Mouse (Mus musculus): ENCODE measurements around the gene Gm47969.

- TF ChIP-seq POLR2A (IDR thresholded peaks at IDR 0.05; ENCODE audit: low read depth, low read length) = no peak
- no peak for TF ChIP-seq CTCF (IDR thresholded peaks at IDR 0.05; ENCODE audit: extremely low read depth, insufficient read depth, insufficient read length, insufficient replicate concordance)
Measured at GRCm38 (mm10) chr1:83058481-83058880, 13.7 kb downstream of the Gm47969 start.

Data from spleen, adult 2 months (tissue).